Mouse (Mus musculus) testis, adult 2 months (tissue): Measurements from ENCODE around the gene Sema4a. TPM values are rescaled to one million over a fixed set of nuclear protein-coding genes. Genes with fewer than 3 reads are reported as not detected.

Source experiments
- H3K27ac ChIP-seq: fragments of 200-500 bp; 2 replicates; pipeline ENCODE4 v1.5.1; 2012; ENCODE audit warnings: low read depth, low read length; ENCODE audit not compliant: control insufficient read depth, insufficient read depth
- H3K27me3 ChIP-seq: fragments of 200-500 bp; 2 replicates; pipeline ENCODE4 v1.6.1; 2012; ENCODE audit warnings: mild to moderate bottlenecking, low read length, moderate library complexity; ENCODE audit not compliant: control insufficient read depth, insufficient read depth
- H3K36me3 ChIP-seq: fragments of 200-500 bp; 2 replicates; pipeline ENCODE4 v1.6.1; 2012; ENCODE audit warnings: mild to moderate bottlenecking, low read length; ENCODE audit not compliant: control insufficient read depth, insufficient read depth
- H3K4me1 ChIP-seq: fragments of 200-500 bp; 2 replicates; pipeline ENCODE4 v1.6.1; 2012; ENCODE audit warnings: low read length; ENCODE audit not compliant: control insufficient read depth, insufficient read depth
- H3K4me3 ChIP-seq: fragments of 200-500 bp; 2 replicates; pipeline ENCODE4 v1.5.1; 2012; ENCODE audit warnings: low read depth, mild to moderate bottlenecking, low read length, moderate library complexity, mixed read lengths; ENCODE audit not compliant: control insufficient read depth
- CTCF ChIP-seq: fragments of 200-500 bp; IDR thresholded peaks from 2 replicates; pipeline ENCODE4 v1.5.1; 2012; ENCODE audit warnings: low read depth, mild to moderate bottlenecking, inconsistent platforms, low read length, moderate library complexity; ENCODE audit not compliant: control insufficient read depth, insufficient read depth, insufficient replicate concordance
- POLR2A ChIP-seq: fragments of 200-500 bp; IDR thresholded peaks from 2 replicates; pipeline ENCODE4 v1.6.1; 2012; ENCODE audit warnings: low read depth, mild to moderate bottlenecking, inconsistent platforms, low read length, moderate library complexity; ENCODE audit not compliant: control insufficient read depth
- polyA plus RNA-seq: library from polyadenylated mRNA; depleted of rRNA; stranded (reverse); fragments of >200 nt; gene quantifications from 2 replicates; pipeline ENCODE4 v1.2.3, GENCODE M21; 2012

Gene Sema4a
- polyA plus RNA-seq, 1 experiment: 58.9 TPM

- no peak overlapping the region for H3K4me3 ChIP-seq
- no peaks in the 10 kb centered on the region for H3K36me3 ChIP-seq
Measured at GRCm38 (mm10) chr3:88479163-88479562, 18.2 kb upstream of the Sema4a start.

GRCm38 (mm10) chr3:88477735-88478134 is 16.8 kb upstream of the Sema4a start:
- peaks cover 2% of the 10 kb centered on the region; the same call in 1 of the 2 replicates for H3K4me1 ChIP-seq
- no peak overlapping the region for H3K27ac ChIP-seq
- TF ChIP-seq CTCF: peak; percentile 97
- no peak for TF ChIP-seq POLR2A
- no peak overlapping the region for H3K4me3 ChIP-seq
- H3K36me3 ChIP-seq: no peaks in the 10 kb centered on the region
- no peaks in the 10 kb centered on the region for H3K27me3 ChIP-seq

More at GRCm38 (mm10) chr3:88479163-88479562, 18.2 kb upstream of the Sema4a start:
- Histone ChIP-seq H3K27ac (no peak overlapping the region), H3K27me3 (no peaks in the 10 kb centered on the region), H3K4me1 (peaks cover 2% of the 10 kb centered on the region; the same call in 1 of the 2 replicates)
- TF ChIP-seq CTCF: no peak
- no peak for TF ChIP-seq POLR2A

- Histone ChIP-seq H3K4me1 (peaks cover 2% of the 10 kb centered on the region; the same call in 1 of the 2 replicates), H3K27ac (no peak overlapping the region), H3K36me3 (no peaks in the 10 kb centered on the region), H3K27me3 (no peaks in the 10 kb centered on the region), H3K4me3 (no peak overlapping the region)
- no peak for TF ChIP-seq POLR2A
- TF ChIP-seq CTCF: no peak
Measured at GRCm38 (mm10) chr3:88476403-88476802, 15.4 kb upstream of the Sema4a start.

- Histone ChIP-seq H3K36me3 (no peaks in the 10 kb centered on the region), H3K27ac (no peak overlapping the region), H3K4me3 (no peak overlapping the region), H3K27me3 (no peaks in the 10 kb centered on the region), H3K4me1 (peaks cover 2% of the 10 kb centered on the region; the same call in 1 of the 2 replicates)
- TF ChIP-seq POLR2A (no peak), CTCF (no peak)
Measured at GRCm38 (mm10) chr3:88473571-88473970, 12.6 kb upstream of the Sema4a start.

GRCm38 (mm10) chr3:88473020-88473419 is 12.0 kb upstream of the Sema4a start:
- Histone ChIP-seq H3K4me1 (peaks cover 2% of the 10 kb centered on the region; the same call in 1 of the 2 replicates), H3K27ac (no peak overlapping the region), H3K27me3 (no peaks in the 10 kb centered on the region), H3K4me3 (no peak overlapping the region), H3K36me3 (no peaks in the 10 kb centered on the region)
- TF ChIP-seq POLR2A (no peak), CTCF (no peak)

GRCm38 (mm10) chr3:88470943-88471479 is 10.0 kb upstream of the Sema4a start:
- H3K4me1 ChIP-seq: peaks cover 2% of the 10 kb centered on the region; the same call in 1 of the 2 replicates
- TF ChIP-seq POLR2A (no peak), CTCF (no peak)
- H3K27ac ChIP-seq: no peak overlapping the region
- H3K4me3 ChIP-seq: no peak overlapping the region
- no peaks in the 10 kb centered on the region for H3K27me3 ChIP-seq
- H3K36me3 ChIP-seq: no peaks in the 10 kb centered on the region

GRCm38 (mm10) chr3:88469466-88469865 is 8.5 kb upstream of the Sema4a start:
- Histone ChIP-seq H3K27ac (no peak overlapping the region), H3K36me3 (no peaks in the 10 kb centered on the region), H3K4me1 (peaks cover 2% of the 10 kb centered on the region; the same call in 1 of the 2 replicates), H3K4me3 (no peak overlapping the region), H3K27me3 (no peaks in the 10 kb centered on the region)
- TF ChIP-seq POLR2A (no peak), CTCF (no peak)
